Mouse (Mus musculus) forebrain, embryonic 12.5 days (tissue): Measurements from ENCODE around the gene Adamts12. TPM values are rescaled to one million over a fixed set of nuclear protein-coding genes. Genes with fewer than 3 reads are reported as not detected.
A peak's percentile ranks its signal among the peaks of the same experiment; 100 is the strongest.

Experiments
- ATAC-seq: fragments of 200-750 bp; cut with Nextera tagmentation; 2 replicates; pipeline ENCODE4 v1.8.0; 2017; ENCODE audit warnings: moderate TSS enrichment; ENCODE audit not compliant: low FRiP score
- H3K27ac ChIP-seq: fragments of 300-500 bp; sonication (generic); 2 replicates; pipeline ENCODE4 v1.5.1; 2016; ENCODE audit warnings: mild to moderate bottlenecking
- H3K27me3 ChIP-seq: fragments of 300-500 bp; sonication (generic); 2 replicates; pipeline ENCODE4 v1.6.1; 2016; ENCODE audit warnings: mild to moderate bottlenecking
- H3K36me3 ChIP-seq: fragments of 300-500 bp; sonication (generic); replicated peaks from 2 replicates; pipeline ENCODE4 v1.6.1; 2016; ENCODE audit warnings: mild to moderate bottlenecking
- H3K4me1 ChIP-seq: fragments of 300-500 bp; sonication (generic); 2 replicates; pipeline ENCODE4 v1.6.1; 2016
- H3K4me2 ChIP-seq: fragments of 300-500 bp; sonication (generic); 2 replicates; pipeline ENCODE4 v1.6.1; 2016; ENCODE audit warnings: mild to moderate bottlenecking, moderate library complexity
- H3K4me3 ChIP-seq: fragments of 300-500 bp; sonication (generic); replicated peaks from 2 replicates; pipeline ENCODE4 v1.5.1; 2016; ENCODE audit warnings: mild to moderate bottlenecking
- H3K9ac ChIP-seq: fragments of 300-500 bp; sonication (generic); 2 replicates; pipeline ENCODE4 v1.6.1; 2016; ENCODE audit warnings: mild to moderate bottlenecking
- H3K9me3 ChIP-seq: fragments of 300-500 bp; sonication (generic); 2 replicates; pipeline ENCODE4 v1.6.1; 2016
- WGBS: fragments of 180-500 bp; shearing (Covaris S2); methylation state at CpG from one replicate; pipeline ENCODE4 v1.1.7; 2016; 5-methylcytosine and 5-hydroxymethylcytosine counted together
- polyA plus RNA-seq: library from polyadenylated mRNA; unstranded; fragments of >200 nt; fragmentation: Nextera tagmentation; extraction: Ambion mirVana; gene quantifications from 2 replicates; pipeline ENCODE4 v1.2.1, GENCODE M21; 2016

Adamts12 gene
- polyA plus RNA-seq, 1 experiment from 2014 or later: 3.2 TPM

DNA sequence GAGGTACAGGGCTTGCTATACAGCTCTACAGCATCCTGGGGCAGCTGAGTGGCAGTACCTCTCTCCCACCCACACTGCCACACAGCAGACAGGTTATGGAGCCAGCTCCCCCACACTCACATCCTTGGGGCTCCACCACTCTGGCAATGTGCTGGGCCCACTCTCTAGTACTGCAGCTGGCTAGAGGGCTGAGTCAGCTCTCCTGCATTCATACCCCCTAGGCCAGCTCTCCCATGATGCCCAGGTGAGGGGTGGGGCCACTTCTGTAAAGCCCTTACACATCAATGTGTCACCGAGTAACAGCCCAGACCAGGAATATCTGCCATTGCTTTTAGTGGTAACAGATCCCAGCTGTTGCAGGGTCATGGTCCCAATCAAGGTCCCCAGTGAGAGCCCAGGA lies 296.3 kb downstream of the Adamts12 start:
- no peaks in the 10 kb centered on the region for H3K9me3 ChIP-seq
- H3K4me2 ChIP-seq: no peak overlapping the region
- H3K27ac ChIP-seq: no peak overlapping the region
- no peak for ATAC-seq
- no peaks in the 10 kb centered on the region for H3K27me3 ChIP-seq
- 100% methylated on average over 1 of the region's 1 CpGs for WGBS
- H3K4me3 ChIP-seq: no peak overlapping the region
- H3K9ac ChIP-seq: no peak overlapping the region
- no peaks in the 10 kb centered on the region for H3K4me1 ChIP-seq
- H3K36me3 ChIP-seq: no peaks in the 10 kb centered on the region

DNA sequence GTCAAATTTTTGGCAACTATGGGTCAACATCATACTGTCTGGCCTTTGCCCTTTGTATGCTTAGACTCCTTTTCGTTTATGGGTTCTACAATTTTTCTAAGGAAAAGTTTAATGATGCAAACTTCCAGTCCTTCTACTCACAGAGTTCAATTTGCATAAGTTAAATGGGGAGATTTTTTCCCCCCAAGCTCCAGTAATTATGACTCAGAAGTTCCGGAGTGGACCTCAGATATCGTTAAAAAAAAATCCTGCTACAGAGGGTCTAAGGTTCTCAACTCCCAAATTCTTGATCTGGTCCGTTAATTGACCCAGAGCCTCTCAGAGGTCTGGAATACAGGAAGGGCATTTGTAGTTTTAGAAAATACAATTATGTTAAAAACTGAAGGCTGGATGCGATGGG lies 297.2 kb downstream of the Adamts12 start:
- no peaks in the 10 kb centered on the region for H3K4me1 ChIP-seq
- H3K9ac ChIP-seq: no peak overlapping the region
- no peaks in the 10 kb centered on the region for H3K27me3 ChIP-seq
- H3K4me2 ChIP-seq: no peak overlapping the region
- no peak overlapping the region for H3K27ac ChIP-seq
- no peak overlapping the region for H3K4me3 ChIP-seq
- no peaks in the 10 kb centered on the region for H3K36me3 ChIP-seq
- H3K9me3 ChIP-seq: no peaks in the 10 kb centered on the region
- no peak for ATAC-seq
- WGBS: 84% methylated on average over 5 of the region's 5 CpGs

DNA sequence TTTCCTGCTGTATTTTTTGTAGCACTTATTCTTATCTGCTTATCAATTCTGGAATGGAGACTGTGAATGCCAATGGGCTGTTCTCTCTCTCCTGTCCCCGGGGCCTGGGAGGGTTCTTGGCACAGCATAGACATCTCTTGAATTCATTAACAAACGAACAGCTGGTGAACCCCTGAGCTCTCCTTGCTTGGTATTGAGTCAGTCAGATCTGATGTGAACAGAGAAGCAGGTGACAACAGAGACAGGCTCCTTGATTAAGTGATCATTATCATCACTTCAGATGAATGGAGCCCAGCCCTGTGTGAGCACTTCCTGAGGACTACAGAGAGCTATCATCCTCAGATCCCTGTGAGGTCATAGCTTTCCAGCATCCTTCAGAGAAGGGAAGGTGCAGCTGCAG lies 299.5 kb downstream of the Adamts12 start:
- WGBS: 34% methylated on average over 2 of the region's 2 CpGs
- ATAC-seq: no peak
- H3K4me1 ChIP-seq: no peaks in the 10 kb centered on the region

DNA sequence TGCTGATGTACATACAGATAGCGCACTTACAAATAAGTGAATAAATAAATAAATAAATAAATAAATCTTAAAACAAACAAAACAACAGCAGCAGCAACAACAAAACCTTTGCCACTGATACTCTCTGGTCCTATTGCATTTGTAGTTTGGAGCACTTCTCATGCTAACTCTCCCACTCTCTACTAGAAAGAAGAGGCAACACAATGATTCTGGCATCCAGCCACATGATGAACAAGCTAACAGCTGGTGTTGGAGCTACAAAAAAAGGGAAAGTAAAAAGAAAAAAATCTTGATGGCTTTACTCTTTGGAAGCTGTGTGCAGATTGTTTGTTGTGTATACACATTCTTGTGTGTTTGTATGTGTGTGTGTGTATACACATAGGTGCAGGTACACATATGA lies 300.2 kb downstream of the Adamts12 start:
- Histone ChIP-seq H3K4me3 (no peak overlapping the region), H3K9me3 (no peaks in the 10 kb centered on the region), H3K27ac (no peak overlapping the region), H3K36me3 (no peaks in the 10 kb centered on the region), H3K27me3 (no peaks in the 10 kb centered on the region), H3K4me2 (no peak overlapping the region), H3K9ac (no peak overlapping the region), H3K4me1 (no peaks in the 10 kb centered on the region)
- WGBS: 88% methylated on average over 1 of the region's 1 CpGs
- ATAC-seq: no peak

More for the DNA sequence above, 299.5 kb downstream of the Adamts12 start:
- H3K36me3 ChIP-seq: no peaks in the 10 kb centered on the region
- no peak overlapping the region for H3K9ac ChIP-seq
- no peak overlapping the region for H3K27ac ChIP-seq
- H3K4me2 ChIP-seq: no peak overlapping the region
- no peaks in the 10 kb centered on the region for H3K27me3 ChIP-seq
- H3K9me3 ChIP-seq: no peaks in the 10 kb centered on the region
- H3K4me3 ChIP-seq: no peak overlapping the region

DNA sequence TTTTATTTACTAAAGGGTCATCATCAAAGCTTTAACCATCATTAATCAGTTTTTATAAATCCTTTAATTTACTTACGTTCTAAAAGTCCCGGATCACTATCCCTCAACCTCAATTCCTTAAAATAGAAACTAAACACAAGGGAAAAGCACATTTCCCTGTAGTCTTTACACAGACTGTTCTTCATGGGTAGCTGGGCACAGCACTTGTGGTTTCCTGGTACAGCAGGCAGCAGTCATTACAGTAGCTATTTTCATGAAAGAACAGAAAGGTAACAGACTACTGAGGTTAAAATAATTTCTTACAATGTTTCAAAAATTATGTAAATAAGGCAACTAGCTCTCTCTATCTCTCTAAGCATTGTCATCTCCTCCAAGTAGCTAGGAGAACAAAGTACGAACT lies 305.0 kb downstream of the Adamts12 start:
- Histone ChIP-seq H3K9ac (no peak overlapping the region), H3K9me3 (no peaks in the 10 kb centered on the region), H3K4me2 (no peak overlapping the region), H3K36me3 (no peaks in the 10 kb centered on the region), H3K4me3 (no peak overlapping the region), H3K27ac (no peak overlapping the region), H3K27me3 (no peaks in the 10 kb centered on the region), H3K4me1 (no peaks in the 10 kb centered on the region)
- ATAC-seq: no peak
- 77% methylated on average over 3 of the region's 3 CpGs for WGBS

DNA sequence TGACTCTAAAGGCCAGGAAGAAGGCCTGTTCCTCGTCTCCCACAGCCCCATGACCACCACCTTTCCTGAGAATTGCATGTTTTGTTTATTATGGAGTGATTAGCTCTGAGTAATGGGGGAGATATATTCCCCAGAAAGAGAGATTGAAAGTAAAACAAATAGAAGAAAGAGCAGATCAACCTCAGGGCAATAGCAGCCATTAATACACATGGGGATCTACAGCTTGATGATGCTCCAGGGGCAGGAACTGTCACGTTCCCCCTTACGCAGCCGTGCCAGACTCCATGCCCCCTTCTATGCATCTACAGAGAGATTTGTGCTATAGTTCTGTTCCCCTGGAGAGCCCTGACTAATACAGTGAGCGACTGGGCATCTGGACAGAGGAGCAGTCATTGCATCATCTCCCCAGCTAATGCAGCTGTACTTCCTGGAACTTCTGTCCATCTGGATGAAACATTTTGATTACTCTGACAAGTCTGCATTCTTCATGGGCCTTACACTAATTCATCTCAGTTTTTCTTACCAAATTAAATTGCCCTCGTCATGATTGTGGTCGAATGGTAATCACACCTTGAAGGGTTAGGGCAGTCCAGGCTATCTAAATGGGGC lies 306.0 kb downstream of the Adamts12 start:
- H3K36me3 ChIP-seq: no peaks in the 10 kb centered on the region
- H3K4me2 ChIP-seq: no peak overlapping the region
- no peaks in the 10 kb centered on the region for H3K27me3 ChIP-seq
- H3K4me3 ChIP-seq: no peak overlapping the region
- no peak overlapping the region for H3K9ac ChIP-seq
- no peak for ATAC-seq
- no peaks in the 10 kb centered on the region for H3K4me1 ChIP-seq
- no peaks in the 10 kb centered on the region for H3K9me3 ChIP-seq
- H3K27ac ChIP-seq: no peak overlapping the region
- 86% methylated on average over 7 of the region's 7 CpGs for WGBS

DNA sequence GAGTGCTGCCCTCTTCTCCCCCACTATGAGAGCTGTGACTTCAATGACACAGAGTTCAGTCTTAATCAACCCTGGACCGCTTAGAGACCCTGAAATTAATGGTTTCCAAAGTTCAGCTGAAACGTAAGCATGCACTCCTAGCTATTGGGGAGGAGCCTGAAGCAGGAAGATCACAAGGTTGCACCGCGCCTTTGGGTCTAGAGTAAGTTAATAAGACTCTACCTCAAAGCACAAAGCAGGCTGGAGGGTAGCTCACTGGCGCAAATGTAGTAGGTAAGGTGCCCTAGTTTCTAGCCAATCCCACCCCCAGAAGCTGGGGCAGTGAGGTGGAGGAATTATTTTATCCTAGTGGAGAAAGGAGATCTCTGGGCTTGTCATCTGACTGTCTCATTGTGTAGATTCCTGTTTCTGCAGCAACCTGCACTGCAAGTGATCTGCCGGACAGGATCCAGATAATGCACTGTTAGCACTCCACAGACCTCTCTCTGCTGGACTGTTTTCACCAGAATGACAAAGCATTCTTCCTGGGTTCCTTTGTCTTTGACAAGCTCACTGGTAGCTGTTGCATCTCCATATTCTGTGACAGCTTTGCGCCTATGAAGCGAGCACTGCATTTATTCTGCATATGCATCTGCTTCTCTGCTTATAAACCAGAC lies 315.0 kb downstream of the Adamts12 start:
- H3K4me2 ChIP-seq: no peak overlapping the region
- ATAC-seq: 0 out of 2 replicates have a peak, but pooled peaks have one; percentile 11
- WGBS: 87% methylated on average over 8 of the region's 8 CpGs
- H3K36me3 ChIP-seq: peaks cover 15% of the 10 kb centered on the region
- H3K27me3 ChIP-seq: no peaks in the 10 kb centered on the region
- no peaks in the 10 kb centered on the region for H3K9me3 ChIP-seq
- H3K4me3 ChIP-seq: no peak overlapping the region
- no peak overlapping the region for H3K9ac ChIP-seq
- H3K27ac ChIP-seq: no peak overlapping the region
- no peaks in the 10 kb centered on the region for H3K4me1 ChIP-seq

DNA sequence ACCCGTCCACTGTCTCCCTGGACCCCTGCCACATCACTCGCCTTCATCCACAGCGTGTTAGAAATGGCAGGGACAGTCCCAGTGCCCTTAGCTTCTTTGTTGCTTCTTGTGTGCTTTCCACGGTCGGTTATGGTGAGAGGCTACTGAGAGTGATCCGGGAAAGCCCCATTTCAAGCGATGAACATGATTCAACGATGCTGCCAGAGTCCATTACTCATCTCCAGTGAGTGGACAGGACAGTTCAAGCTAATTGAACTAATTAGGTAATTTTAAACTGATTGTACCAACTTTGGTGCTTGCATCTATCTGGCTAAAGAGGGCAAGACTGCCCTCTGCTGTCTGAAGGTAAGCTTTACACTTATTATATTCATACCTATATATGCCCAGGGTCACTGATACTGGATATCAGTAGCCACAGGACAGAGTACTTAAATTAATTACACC lies 315.5 kb downstream of the Adamts12 start:
- Histone ChIP-seq H3K4me2 (no peak overlapping the region), H3K27ac (no peak overlapping the region), H3K9ac (no peak overlapping the region), H3K9me3 (no peaks in the 10 kb centered on the region), H3K4me3 (no peak overlapping the region), H3K36me3 (peaks cover 21% of the 10 kb centered on the region), H3K27me3 (no peaks in the 10 kb centered on the region), H3K4me1 (no peaks in the 10 kb centered on the region)
- peak; percentile 65; the same call in 1 of the 2 replicates for ATAC-seq
- WGBS: 50% methylated on average over 8 of the region's 8 CpGs

DNA sequence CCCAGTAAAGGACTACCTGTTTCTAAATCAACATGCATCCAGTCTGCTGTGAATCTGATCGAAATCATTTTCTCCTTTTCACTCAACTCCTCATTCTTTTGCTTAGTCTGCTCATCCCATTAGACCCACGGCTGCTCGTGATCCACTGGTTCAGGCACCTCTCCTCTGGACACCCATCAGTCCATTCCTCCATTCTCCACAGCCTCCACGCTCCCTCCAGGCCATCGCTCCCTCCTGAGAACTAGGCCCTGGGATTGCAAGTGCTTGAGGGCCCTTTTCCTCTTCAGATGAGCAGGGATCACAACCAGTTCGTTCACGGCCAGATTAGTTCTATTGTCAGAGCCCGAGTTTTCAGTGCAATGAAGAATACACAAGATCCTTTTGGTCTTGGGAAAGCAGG lies 316.0 kb downstream of the Adamts12 start:
- WGBS: 83% methylated on average over 8 of the region's 8 CpGs
- ATAC-seq: no peak

DNA sequence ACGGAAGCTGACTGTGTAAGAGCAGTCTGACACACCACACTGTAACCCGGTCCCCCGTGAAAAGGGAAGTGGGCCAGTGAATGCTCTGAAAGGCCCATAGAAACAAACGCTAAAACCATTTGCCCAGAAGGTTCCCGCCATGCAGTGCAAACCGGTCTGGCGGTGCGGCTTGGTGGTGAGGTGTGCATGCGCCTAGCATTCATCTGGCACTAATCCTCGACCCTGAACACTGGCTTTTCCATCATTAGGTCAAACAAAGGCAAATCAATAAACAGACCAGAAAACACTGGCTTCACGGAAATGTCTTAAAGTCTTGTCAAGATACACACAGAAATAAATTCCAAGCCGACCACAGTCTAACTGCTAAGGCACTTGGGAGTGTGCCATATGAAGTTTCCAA lies 318.0 kb downstream of the Adamts12 start:
- WGBS: 86% methylated on average over 12 of the region's 12 CpGs
- ATAC-seq: no peak

More for the DNA sequence above, 316.0 kb downstream of the Adamts12 start:
- Histone ChIP-seq H3K9me3 (no peaks in the 10 kb centered on the region), H3K4me1 (no peaks in the 10 kb centered on the region), H3K4me3 (no peak overlapping the region), H3K9ac (no peak overlapping the region), H3K4me2 (no peak overlapping the region), H3K27ac (no peak overlapping the region), H3K27me3 (no peaks in the 10 kb centered on the region), H3K36me3 (peaks cover 26% of the 10 kb centered on the region)

DNA sequence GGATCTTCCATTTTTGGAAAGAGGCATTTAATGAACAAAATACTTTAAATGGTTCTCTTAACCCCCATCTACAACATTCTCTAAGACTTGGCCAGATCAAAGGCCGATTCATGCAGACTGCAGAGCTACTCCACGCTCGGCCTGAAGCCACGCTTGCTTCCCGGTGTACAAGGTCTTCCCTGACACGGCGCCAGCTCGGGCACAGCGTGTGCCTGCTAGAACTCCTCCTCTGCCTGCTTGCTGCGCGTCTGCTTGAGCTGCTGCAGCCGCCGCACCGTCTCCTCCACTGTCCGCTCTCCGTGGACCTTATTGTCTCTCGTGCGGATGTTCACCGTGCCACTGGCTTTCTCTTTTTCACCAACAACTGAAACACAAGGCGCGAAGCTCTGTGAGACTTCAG lies 319.2 kb downstream of the Adamts12 start:
- Histone ChIP-seq H3K36me3 (peaks cover 58% of the 10 kb centered on the region), H3K27ac (no peak overlapping the region)
- WGBS: 93% methylated on average over 21 of the region's 21 CpGs

More for the DNA sequence above, 318.0 kb downstream of the Adamts12 start:
- H3K9ac ChIP-seq: no peak overlapping the region
- H3K27ac ChIP-seq: no peak overlapping the region
- H3K27me3 ChIP-seq: no peaks in the 10 kb centered on the region
- H3K36me3 ChIP-seq: peaks cover 46% of the 10 kb centered on the region
- H3K9me3 ChIP-seq: no peaks in the 10 kb centered on the region
- H3K4me3 ChIP-seq: no peak overlapping the region
- H3K4me2 ChIP-seq: no peak overlapping the region
- no peaks in the 10 kb centered on the region for H3K4me1 ChIP-seq

DNA sequence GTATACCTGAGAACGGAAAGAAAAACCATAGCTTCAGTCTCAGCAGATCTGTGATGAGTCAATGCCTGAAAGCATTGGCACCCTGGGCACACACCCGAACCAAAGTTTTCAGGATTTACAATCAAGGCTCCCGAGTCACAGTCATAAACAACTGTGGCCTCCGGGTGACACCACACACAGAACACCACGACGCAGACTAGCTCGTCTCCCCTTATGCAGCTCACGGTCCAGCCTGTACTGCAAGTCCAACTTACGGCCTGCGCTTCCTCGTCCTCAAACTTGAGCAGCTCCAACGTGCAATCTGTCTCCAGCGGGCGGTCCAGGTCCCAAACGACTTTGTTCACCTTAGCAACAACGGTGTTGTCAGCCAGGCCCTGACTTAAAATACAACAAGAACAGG lies 328.3 kb downstream of the Adamts12 start:
- no peaks in the 10 kb centered on the region for H3K27me3 ChIP-seq
- 97% methylated on average over 16 of the region's 16 CpGs for WGBS
- no peak overlapping the region for H3K4me2 ChIP-seq
- ATAC-seq: no peak
- H3K9me3 ChIP-seq: no peaks in the 10 kb centered on the region
- no peak overlapping the region for H3K9ac ChIP-seq
- peaks cover 5% of the 10 kb centered on the region; the same call in 1 of the 2 replicates for H3K4me1 ChIP-seq
- no peak overlapping the region for H3K27ac ChIP-seq
- H3K4me3 ChIP-seq: no peak overlapping the region
- H3K36me3 ChIP-seq: peaks cover 65% of the 10 kb centered on the region

More for the DNA sequence above, 319.2 kb downstream of the Adamts12 start:
- H3K27me3 ChIP-seq: no peaks in the 10 kb centered on the region
- H3K4me3 ChIP-seq: no peak overlapping the region
- H3K4me2 ChIP-seq: no peak overlapping the region
- H3K9me3 ChIP-seq: no peaks in the 10 kb centered on the region
- no peak for ATAC-seq
- no peaks in the 10 kb centered on the region for H3K4me1 ChIP-seq
- no peak overlapping the region for H3K9ac ChIP-seq

DNA sequence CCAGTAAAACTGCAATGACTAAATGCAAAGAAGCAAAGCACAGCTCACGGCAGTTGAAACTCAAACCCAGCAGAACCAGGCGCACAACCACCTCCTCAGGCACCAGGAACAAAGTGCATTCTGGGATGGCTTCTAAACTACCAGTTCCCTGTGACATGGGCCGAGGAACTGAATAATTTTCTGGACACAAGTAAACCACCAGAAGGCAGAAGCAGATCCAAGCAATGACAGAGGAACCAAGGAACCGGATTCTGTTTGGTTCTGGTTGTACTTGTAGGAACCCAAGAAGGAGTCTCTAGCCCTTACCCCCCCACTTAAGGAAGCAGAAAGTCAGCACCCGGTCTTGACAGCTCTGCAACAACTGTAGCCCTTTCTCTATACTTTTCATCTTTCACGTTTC lies 331.8 kb downstream of the Adamts12 start:
- no peak overlapping the region for H3K9ac ChIP-seq
- no peak overlapping the region for H3K4me3 ChIP-seq
- H3K27ac ChIP-seq: no peak overlapping the region
- no peaks in the 10 kb centered on the region for H3K27me3 ChIP-seq
- WGBS: 94% methylated on average over 6 of the region's 6 CpGs
- ATAC-seq: no peak
- H3K4me2 ChIP-seq: no peak overlapping the region
- peaks cover 17% of the 10 kb centered on the region for H3K4me1 ChIP-seq
- H3K9me3 ChIP-seq: no peaks in the 10 kb centered on the region
- peaks cover 31% of the 10 kb centered on the region for H3K36me3 ChIP-seq
